Mouse (Mus musculus) small intestine, adult 2 months (tissue): ENCODE measurements around the gene Klhdc4. TPM values are rescaled to one million over a fixed set of nuclear protein-coding genes. Genes with fewer than 3 reads are reported as not detected.

Experiments
- H3K27ac ChIP-seq: fragments of 200-500 bp; 2 replicates; pipeline ENCODE4 v1.5.1; 2012; ENCODE audit warnings: low read depth, low read length, control low read depth, inconsistent platforms; ENCODE audit not compliant: insufficient read depth
- H3K27me3 ChIP-seq: fragments of 200-500 bp; 2 replicates; pipeline ENCODE4 v1.6.1; 2012; ENCODE audit warnings: mild to moderate bottlenecking, moderate library complexity, low read length, inconsistent platforms; ENCODE audit not compliant: control insufficient read depth, insufficient read depth
- H3K36me3 ChIP-seq: fragments of 200-500 bp; 2 replicates; pipeline ENCODE4 v1.6.1; 2012; ENCODE audit warnings: mild to moderate bottlenecking, low read length, control low read depth, inconsistent platforms; ENCODE audit not compliant: control insufficient read depth, insufficient read depth
- H3K4me1 ChIP-seq: fragments of 200-500 bp; 2 replicates; pipeline ENCODE4 v1.6.1; 2012; ENCODE audit warnings: low read length, inconsistent platforms, mixed read lengths; ENCODE audit not compliant: control insufficient read depth, insufficient read depth, insufficient read length
- H3K4me3 ChIP-seq: fragments of 200-500 bp; 2 replicates; pipeline ENCODE4 v1.5.1; 2012; ENCODE audit warnings: low read depth, mild to moderate bottlenecking, control low read depth, inconsistent platforms, low read length, moderate library complexity
- CTCF ChIP-seq: fragments of 200-500 bp; IDR thresholded peaks from 2 replicates; pipeline ENCODE4 v1.5.1; 2012; ENCODE audit warnings: low read depth, mild to moderate bottlenecking, control low read depth, inconsistent platforms, low read length, moderate library complexity, mixed read lengths; ENCODE audit not compliant: insufficient replicate concordance, insufficient read length; ENCODE audit errors: extremely low read depth
- POLR2A ChIP-seq: fragments of 200-500 bp; IDR thresholded peaks from 2 replicates; pipeline ENCODE4 v1.6.1; 2012; ENCODE audit warnings: low read depth, mild to moderate bottlenecking, control low read depth, inconsistent platforms, low read length, moderate library complexity
- WGBS: fragments of 180-500 bp; shearing (Covaris S2); methylation state at CpG from one replicate; pipeline ENCODE4 v1.1.7; 2018; 5-methylcytosine and 5-hydroxymethylcytosine counted together
- polyA plus RNA-seq: library from polyadenylated mRNA; depleted of rRNA; stranded (reverse); fragments of >200 nt; gene quantifications from 2 replicates; pipeline ENCODE4 v1.2.3, GENCODE M21; 2012; rRNA removed

The Klhdc4 gene
- polyA plus RNA-seq, 1 experiment: 10.8 TPM

DNA sequence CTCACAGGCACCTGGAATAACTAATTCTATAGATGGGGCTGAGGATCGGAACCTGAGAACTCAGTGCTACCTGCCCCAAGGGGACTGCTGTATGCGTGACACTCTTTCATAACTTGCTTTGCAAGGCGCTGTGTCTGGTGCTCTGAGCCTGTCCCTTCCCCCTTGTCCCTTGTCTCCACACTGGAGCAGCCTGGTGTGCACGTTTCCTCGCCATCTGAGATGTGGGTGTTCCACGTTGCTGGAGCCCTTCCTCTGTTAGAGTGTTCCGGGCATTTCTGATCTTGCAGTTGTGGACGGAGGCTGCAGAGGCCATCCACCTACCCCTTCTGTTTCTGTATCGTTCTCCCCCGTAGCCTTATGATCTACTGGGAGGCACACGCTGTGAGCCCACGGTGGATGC, 70.9 kb downstream of the Klhdc4 start:
- H3K36me3 ChIP-seq: no peaks in the 10 kb centered on the region
- no peaks in the 10 kb centered on the region for H3K4me1 ChIP-seq
- 66% methylated on average over 12 of the region's 12 CpGs for WGBS
- no peak overlapping the region for H3K27ac ChIP-seq
- H3K4me3 ChIP-seq: no peak overlapping the region
- TF ChIP-seq CTCF: no peak
- no peaks in the 10 kb centered on the region for H3K27me3 ChIP-seq

- Histone ChIP-seq H3K36me3 (no peaks in the 10 kb centered on the region), H3K4me1 (no peaks in the 10 kb centered on the region), H3K27ac (no peak overlapping the region), H3K4me3 (no peak overlapping the region), H3K27me3 (no peaks in the 10 kb centered on the region)
- TF ChIP-seq POLR2A (no peak), CTCF (peak; percentile 80; the same call in 1 of the 2 replicates)
- WGBS: 27% methylated on average over 3 of the region's 3 CpGs
Measured at GRCm38 (mm10) chr8:121751407-121751806, 78.0 kb downstream of the Klhdc4 start.

GRCm38 (mm10) chr8:121750512-121750911, 78.9 kb downstream of the Klhdc4 start:
- TF ChIP-seq CTCF (no peak), POLR2A (no peak)
- no peak overlapping the region for H3K27ac ChIP-seq
- no peaks in the 10 kb centered on the region for H3K4me1 ChIP-seq
- WGBS: 38% methylated on average over 3 of the region's 3 CpGs
- no peaks in the 10 kb centered on the region for H3K36me3 ChIP-seq
- H3K4me3 ChIP-seq: no peak overlapping the region
- no peaks in the 10 kb centered on the region for H3K27me3 ChIP-seq

DNA sequence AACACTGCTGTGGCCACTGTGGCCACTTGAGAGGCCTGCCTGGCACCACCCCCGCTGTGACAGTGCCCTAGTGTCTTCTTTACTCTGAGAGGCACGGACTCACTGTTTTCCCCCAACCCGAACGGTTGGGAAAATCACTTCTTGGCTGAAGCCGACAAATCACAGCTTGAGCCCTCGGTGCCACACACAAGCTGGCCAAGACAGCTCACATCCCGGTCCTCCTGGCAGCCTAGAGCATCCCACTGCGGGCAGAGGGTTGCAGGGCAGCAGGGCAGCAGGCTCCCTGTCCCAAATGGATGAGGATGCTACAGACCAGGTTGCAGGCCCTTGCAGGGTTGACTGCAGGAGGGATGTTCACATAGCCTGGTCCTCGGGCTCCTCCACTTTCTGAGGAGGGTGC, 79.9 kb downstream of the Klhdc4 start:
- Histone ChIP-seq H3K27ac (no peak overlapping the region), H3K4me1 (no peaks in the 10 kb centered on the region), H3K27me3 (no peaks in the 10 kb centered on the region), H3K4me3 (no peak overlapping the region), H3K36me3 (no peaks in the 10 kb centered on the region)
- TF ChIP-seq POLR2A (no peak), CTCF (no peak)
- 74% methylated on average over 9 of the region's 9 CpGs for WGBS

Other genes with a start within 250 kb of the Klhdc4 start
- 50.7 and 82.2 TPM in 2 replicates for gene Map1lc3b, start 239.2 kb downstream of the Klhdc4 start, polyA plus RNA-seq
- gene Zcchc14, start 176.7 kb downstream of the Klhdc4 start, polyA plus RNA-seq: 15.3 and 31.3 TPM in 2 replicates
- gene Jph3, start 99.9 kb downstream of the Klhdc4 start, polyA plus RNA-seq: 0.39 and 0.57 TPM in 2 replicates
- gene Slc7a5, start 78.1 kb upstream of the Klhdc4 start, polyA plus RNA-seq: 10.9 and 11.5 TPM in 2 replicates
- gene Car5a, start 115.3 kb upstream of the Klhdc4 start, polyA plus RNA-seq: 0.11 TPM in 1 of 2 replicates, not detected in the other
- 24.7 and 34.3 TPM in 2 replicates for gene Banp, start 120.2 kb upstream of the Klhdc4 start, polyA plus RNA-seq